Mouse (Mus musculus): ENCODE results near the gene Ntan1. TPM values are rescaled to one million over a fixed set of nuclear protein-coding genes. Genes with fewer than 3 reads are reported as not detected.
A peak's percentile ranks its signal among the peaks of the same experiment; 100 is the strongest.
"Not testable (repeated sequence)": the region's sequence is repeated elsewhere in the genome, so short reads cannot be mapped to it uniquely, and the experiment has no call there.

Gene Ntan1
- 10 to 100 TPM; 89.9 to 97.1 TPM for total RNA-seq (2021)

DNA sequence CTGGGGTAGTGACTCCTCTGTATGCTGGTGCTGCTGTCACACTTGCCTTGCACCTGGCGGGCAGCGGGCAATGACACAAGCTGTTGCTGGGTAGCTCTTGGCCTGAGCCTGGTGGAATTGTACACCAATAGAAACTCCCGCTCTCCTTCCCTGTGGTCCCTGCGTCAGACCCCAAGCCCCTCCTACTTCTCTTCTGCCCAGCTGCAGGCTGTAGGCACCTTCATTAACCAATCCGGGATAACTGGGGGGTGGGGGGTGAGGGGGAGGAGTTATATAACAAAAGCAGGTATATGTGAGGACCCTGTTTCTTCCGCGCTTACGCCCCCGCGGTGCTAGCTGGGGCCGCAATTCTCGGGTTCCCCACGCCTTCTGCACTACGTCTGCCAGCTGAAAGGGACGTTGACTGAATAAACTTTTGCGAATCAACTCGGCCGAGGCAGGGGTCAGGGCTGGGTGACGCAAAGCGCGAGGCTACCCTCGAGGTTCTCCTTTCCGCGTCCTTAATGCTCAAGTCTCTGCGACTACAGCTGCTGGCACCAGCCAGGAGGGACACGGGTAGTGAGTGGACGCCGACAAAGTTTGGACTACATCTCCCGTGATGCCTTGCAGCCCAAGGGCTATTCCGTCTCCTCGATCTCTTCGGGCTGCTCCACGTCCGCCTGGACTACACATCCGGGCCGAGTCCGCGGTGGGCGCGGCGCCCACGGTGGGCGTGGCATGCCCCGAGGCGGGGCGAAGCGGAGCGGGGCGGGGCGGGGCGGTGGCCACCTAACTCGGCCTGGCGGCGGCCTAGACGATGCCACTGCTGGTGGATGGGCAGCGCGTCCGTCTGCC, at the start of gene Ntan1:
Gene Ntan1, plus strand, starts transcription at position 286 of the 834 bp plus-strand sequence.
- peak; percentile 95 to 98 for DNase-seq (ENCODE audit: low spot score in 2 of 2)
- intact Hi-C loops (cut with DNase I) = no loop called here

DNA sequence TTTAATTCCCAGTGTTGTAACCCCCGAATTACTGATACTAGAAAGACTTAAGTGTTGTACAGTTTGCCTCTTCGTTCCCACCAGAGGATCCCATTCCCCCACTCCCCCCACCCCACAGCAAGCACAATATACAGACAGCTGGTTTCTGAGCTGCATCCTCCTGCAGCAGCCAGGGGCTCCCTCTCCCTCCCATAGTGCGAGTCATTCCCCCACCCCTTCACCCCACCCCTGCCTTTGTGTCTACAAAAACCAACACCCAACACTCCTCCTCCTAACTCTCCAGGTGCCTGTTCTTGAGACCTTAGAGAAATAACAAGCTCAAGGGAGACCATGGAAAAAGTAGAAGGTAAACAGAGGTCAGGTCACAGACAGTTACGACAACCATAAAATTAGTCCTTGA, 47.0 kb upstream of the Ntan1 start:
- DNase-seq (ENCODE audit: low spot score in 2 of 2); intact Hi-C loops (cut with DNase I): not testable (repeated sequence)

DNA sequence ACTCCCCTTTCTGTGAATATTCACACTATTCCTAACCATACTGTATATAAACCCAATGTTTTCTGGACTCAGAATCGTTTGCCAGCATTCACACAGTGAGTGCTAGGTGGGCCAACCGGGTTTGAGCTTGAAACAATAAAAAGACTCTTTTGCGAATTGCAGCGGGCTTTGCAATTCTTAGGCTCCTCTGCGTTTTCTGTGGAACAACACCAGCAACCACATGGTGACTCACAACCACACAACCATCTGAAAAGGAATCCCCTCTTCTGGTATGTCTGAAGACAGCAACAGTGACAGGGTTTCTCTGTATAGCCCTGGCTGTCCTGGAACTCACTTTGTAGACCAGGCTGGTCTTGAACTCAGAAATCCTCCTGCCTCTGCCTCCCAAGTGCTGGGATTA, 46.6 kb upstream of the Ntan1 start:
- intact Hi-C loops (cut with DNase I); DNase-seq (ENCODE audit: low spot score in 2 of 2): not testable (repeated sequence)

DNA sequence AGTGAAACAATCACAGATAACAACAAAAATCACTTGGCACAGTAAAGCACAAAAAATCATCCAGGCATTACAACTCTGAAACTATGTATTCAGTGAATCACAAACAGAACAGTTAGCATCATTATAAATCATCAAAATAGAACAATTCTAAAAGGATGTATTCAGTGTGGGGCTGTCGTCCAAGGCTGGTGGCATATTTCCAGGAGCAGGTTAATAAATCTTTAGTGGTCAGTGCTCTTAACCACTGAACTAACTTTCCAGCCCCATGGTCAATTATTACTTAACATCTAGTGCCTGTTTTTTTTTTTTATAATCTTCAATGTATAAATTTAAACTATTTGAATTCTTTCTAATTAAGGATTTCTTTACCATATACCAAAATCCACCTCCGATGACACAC, 44.6 kb upstream of the Ntan1 start:
- DNase-seq (ENCODE audit: low spot score in 2 of 2); intact Hi-C loops (cut with DNase I): not testable (repeated sequence)

DNA sequence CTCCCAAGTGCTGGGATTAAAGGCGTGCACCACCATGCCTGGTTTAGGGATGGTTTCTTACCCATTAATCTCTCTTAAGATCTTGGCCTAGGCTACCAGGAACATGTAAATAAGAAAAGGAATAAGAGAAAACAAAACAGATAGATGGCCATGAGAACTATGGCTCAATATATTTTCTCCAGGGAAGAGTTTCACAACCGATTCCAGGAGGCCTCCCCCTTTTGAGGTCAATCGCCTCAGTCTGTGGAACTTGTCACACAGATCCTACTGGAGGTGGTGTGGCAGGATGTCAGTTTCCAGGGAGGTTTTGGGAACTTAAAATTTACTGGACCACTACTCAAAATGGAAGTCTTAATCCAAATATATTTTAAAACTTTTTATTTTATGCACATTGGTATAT, 44.0 kb upstream of the Ntan1 start:
- intact Hi-C loops (cut with DNase I); DNase-seq (ENCODE audit: low spot score in 2 of 2): not testable (repeated sequence)

DNA sequence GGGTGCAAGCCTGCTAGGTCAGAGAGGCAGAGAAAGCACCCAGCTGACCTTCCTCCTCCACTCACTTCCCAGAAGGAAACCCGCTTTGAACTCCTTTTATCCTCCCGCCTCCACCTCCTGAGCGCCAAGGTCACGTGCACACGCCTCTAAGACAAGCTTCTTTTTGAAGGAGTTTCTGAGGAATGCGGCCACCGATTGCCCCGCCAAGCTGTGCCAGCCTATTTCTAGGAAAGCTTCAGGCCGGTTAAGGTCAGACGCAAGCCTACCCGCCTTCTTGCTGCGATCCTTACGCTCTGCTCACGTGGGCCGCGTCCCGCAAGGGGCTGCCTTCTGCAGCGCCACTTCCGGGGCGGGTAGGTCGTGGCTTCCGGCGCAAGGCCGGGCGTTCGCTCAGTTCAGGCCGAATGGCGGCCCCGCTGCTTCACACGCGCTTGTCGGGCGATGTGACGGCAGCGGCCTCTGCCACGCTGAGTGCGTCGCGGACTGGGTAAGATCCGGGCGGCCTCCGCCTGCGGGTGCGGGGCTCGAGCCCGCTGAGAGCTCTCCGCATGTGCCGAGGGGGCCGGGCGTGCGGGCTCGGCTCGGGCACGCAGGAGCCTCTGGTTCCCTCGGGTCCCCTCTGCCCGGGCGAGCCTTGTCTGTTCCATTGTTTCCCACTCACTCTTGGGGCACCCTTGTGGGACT, 38.1 kb upstream of the Ntan1 start, which contains the start of gene Rrn3:
Gene Rrn3, plus strand, starts transcription at position 356 of the 684 bp plus-strand sequence.
- DNase-seq (ENCODE audit: low spot score in 2 of 2) = peak; percentile 92 to 94
- intact Hi-C loops (cut with DNase I) = loop anchor here (2.0 kb wide), 1 partner anchor 26 kb away; no protein-coding TSS in a partner anchor

DNA sequence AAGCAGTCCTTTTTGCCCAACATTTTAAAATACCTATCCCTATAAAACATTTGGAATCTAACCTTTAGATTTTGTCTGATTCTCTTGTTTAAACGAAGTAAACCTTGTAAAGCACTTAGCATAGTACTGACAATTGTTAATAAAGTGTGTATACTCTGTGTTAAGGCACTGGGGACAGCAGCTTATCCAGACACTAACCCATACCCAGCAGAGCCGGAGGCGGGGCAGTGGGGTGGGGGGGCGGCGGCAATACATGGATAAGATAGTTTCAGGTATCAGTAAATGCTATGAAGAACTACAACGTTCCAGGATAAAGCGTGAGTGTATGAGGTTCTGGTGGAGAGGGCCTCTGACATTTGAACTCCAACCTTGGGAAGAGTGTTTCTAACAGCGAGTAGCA, 37.4 kb upstream of the Ntan1 start:
- intact Hi-C loops (cut with DNase I) = loop anchor here (2.0 kb wide), 1 partner anchor 26 kb away; no protein-coding TSS in a partner anchor

DNA sequence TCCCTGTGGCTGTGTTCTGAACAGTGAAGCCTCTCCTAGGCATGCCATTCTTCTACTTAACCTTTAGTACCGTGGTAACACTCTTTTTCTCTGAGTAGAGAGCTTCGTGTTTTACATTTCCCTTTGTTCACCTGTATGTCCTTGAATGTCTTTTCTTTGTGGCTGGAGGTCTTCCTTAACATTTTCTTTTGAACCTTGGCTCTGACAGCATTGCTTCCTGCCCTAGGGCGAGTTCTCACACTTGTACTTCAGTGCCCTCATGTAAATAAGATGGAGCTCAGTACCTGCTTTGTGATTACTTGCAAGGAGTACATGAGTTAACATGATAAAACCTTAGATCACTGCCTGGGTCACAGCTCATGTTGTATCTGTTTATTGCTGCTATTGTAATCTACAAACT, 32.7 kb upstream of the Ntan1 start:
- intact Hi-C loops (cut with DNase I) = no loop called here
- DNase-seq (ENCODE audit: low spot score in 2 of 2) = no peak

More for the DNA sequence above, 37.4 kb upstream of the Ntan1 start:
- DNase-seq (ENCODE audit: low spot score in 2 of 2) = no peak

DNA sequence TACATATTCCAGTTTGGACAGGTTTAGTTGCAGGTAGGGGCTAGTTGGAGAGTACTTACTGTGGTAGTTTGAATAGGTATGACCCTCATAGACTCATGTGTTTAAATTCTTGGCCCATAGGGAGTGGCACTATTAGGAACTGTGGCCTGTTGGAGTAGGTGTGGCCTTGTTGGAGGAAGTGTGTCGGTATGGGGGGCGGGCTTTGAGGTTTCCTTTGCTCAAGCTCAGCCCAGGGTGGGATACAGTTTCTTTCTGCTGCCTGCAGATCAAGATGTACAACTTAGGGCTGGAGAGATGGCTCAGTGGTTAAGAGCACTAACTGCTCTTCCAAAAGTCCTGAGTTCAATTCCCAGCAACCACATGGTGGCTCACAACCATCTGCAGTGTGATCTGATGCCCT, 25.2 kb upstream of the Ntan1 start:
- intact Hi-C loops (cut with DNase I); DNase-seq (ENCODE audit: low spot score in 2 of 2): not testable (repeated sequence)

DNA sequence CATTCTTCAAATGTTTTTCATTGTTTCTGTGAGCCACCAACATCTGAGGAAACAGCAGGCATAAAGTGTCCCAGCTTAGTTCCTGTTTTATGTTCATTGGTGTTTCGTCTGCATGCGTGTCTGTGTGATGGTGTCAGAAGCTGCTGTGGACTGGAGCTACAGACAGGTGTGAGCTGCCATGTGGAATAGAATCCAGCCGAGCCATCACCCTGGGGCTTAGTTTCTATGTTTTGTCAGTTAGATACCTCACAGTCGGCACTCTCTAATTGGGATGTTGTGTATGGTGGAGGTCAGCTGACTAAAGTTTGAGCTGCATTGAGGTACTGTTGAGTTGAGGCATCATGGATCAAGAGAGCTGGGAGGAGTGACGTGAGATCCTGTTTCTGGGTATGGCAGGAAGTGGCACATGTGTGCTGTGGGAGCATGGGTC, 21.9 kb upstream of the Ntan1 start:
- intact Hi-C loops (cut with DNase I) = no loop called here

DNA sequence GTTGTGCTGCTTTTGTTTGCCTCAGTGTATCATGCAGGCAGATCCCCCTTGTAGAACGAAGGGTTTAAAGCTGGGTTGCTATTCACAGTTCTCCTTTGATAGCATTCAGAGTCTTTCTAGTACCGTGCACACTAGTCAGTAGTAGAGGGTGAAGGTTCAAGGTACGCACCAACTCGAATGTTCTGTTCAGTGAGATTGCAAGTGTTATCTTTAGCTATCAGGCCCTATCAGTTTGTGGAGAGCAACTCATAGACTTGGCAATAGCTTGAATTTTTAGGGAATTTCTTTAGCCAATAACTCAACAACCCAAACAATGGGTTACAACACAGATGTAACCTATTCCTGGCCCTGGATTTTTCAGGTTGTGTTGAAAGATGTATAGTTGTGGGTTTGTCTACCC, 17.4 kb upstream of the Ntan1 start:
- no peak for DNase-seq (ENCODE audit: low spot score in 2 of 2)
- intact Hi-C loops (cut with DNase I) = no loop called here

More for the DNA sequence above, 21.9 kb upstream of the Ntan1 start:
- DNase-seq (ENCODE audit: low spot score in 2 of 2) = no peak

DNA sequence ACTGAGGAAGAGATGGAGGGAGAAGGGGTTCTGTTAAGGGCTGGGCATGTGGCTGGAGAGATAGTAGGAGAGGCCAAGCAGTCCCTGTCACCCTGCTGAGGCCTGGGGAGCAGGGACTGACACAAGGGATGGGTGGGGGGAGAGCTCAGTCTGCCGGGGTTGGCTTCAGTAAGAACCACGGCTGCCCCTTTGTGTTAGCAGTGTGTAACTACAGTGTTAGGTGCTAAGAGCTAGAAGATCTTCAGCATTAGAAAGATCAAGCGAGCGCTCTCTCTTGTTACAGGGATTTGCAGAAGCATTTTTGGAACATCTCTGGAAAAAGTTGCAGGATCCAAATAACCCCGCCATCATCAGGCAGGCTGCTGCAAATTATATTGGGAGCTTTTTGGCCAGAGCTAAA, 14.0 kb upstream of the Ntan1 start:
- intact Hi-C loops (cut with DNase I) = no loop called here
- DNase-seq (ENCODE audit: low spot score in 2 of 2) = peak in 1 of 2 experiments; percentile 36

DNA sequence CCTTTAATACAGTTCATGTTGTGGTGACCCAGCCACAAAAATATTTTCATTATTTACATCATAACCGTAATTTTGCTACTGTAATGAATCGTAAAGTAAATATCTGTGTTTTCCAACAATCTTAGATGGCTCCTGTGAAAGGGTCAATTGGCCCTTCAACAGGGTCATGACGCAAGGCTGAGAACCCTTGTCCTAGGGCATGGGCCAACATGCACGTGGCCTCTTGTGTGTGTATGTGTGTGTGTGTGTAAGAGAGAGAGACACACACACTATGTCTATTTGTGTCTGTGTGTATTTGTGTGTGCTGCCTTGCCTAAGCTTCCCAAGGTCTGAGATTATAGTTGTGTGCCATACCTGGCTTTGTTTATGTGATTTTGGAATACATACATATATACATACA, 11.0 kb upstream of the Ntan1 start:
- DNase-seq (ENCODE audit: low spot score in 2 of 2) = no peak
- intact Hi-C loops (cut with DNase I) = no loop called here

DNA sequence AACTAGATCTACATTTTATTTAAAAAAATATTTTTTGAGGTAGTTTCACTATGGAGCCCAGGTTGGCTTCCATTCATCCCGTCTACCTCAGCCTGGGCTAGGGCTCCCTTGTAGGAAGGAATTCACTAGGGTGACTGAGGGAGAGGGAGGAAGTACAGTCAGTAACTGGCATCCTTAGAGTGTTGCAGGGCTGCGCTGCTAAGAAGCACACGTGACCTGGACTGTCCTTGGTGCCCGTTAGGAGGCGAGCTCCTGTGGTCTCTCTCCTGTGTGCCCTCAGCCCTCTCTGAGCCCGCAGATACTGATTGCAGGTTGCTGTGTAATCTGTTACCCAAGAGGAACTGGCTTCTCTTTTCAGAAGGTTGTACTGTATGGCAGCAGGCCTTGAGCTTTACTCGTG, 10.2 kb upstream of the Ntan1 start:
- intact Hi-C loops (cut with DNase I) = no loop called here
- DNase-seq (ENCODE audit: low spot score in 2 of 2) = no peak

DNA sequence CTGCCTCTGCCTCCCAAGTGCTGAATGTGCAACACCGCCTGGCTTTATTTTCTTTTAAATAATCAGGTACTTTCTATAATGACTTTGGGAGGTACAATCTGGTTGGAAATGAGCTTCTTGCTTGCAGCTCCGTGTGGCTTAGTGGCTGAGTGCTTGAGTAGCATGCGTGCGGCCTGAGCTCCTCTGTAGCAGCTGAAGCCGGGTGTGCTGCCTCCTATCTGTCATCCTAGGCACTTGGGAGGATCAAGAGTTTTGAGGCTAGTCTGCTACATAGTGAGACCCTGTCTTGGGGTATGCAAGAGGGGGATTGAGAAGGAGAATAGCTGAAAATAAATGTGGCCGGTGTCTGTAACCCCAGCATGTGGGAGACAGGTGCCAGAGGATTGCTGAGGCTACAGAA, 6.5 kb upstream of the Ntan1 start:
- no peak for DNase-seq (ENCODE audit: low spot score in 2 of 2)
- intact Hi-C loops (cut with DNase I) = no loop called here

DNA sequence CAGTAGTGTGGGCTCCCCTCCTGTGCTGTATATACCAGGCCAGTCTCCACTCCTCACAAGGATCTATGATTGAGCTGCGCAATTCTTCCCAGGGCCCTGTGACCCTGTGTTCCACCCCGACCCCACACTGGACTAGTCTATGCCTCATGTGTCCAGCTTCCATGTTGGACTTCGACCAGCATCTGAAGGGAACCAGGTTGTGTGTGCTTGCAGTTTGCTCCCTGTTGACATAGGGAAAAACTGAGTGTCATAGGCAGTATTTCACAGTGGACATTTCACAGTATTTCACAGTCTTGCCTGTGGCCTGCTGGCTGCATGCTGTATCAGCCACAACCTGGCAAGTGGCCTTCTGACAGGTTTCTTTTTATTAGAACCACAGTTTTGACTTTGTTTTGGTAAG, 5.4 kb upstream of the Ntan1 start:
- intact Hi-C loops (cut with DNase I) = no loop called here
- DNase-seq (ENCODE audit: low spot score in 2 of 2) = no peak

DNA sequence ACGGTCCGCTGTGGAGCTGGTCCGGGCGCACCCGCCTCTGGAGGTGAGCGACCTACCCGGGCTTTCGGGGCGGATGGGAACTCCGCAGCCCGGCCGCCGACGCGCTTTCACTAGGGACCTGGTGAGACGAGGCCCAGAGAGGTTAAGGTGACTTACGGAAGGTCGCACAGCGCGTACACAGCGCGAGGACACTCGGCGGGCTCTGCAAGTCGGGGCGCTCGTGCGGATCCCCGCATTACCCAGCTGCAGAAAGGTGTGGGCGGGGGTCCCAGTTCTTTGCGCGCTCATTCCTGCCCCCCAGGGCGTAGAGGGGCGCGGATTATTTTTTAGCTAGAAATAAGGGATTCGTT, 724 bp downstream of the Ntan1 start:
- intact Hi-C loops (cut with DNase I) = no loop called here
- no peak for DNase-seq (ENCODE audit: low spot score in 2 of 2)

DNA sequence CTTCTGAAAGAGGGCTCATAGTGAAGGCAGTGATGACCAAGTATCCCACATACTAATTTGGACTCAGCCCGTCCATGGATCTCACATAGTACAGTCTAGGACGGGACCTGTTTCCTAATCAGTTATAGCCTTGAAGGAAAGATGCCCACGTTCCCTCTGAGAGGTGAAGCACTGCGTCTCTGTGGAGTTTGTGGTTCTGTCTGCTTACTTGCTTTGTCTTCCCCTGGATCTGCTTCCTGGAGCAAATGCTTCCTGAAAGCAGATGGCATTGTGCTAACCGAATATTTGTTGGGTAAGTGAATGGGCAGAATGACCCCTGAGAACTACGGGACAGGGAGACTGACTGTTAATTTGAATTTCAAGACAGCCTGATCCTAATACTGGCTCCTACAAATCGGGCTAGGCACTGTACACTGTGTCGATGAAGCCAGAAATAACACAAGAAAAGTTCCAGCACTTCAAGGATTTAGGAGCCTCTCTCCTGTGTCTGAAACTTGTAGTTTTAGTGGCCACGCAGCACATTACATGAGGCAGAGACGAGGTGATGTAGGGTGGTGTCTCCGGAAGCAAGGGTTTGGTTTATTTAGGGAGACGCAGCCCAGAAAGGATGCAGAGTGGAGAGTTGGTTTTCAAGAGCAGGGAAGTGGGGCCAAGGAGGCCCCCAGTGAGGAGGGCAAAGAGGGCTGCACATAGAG, 1.3 kb downstream of the Ntan1 start:
- intact Hi-C loops (cut with DNase I) = no loop called here

DNA sequence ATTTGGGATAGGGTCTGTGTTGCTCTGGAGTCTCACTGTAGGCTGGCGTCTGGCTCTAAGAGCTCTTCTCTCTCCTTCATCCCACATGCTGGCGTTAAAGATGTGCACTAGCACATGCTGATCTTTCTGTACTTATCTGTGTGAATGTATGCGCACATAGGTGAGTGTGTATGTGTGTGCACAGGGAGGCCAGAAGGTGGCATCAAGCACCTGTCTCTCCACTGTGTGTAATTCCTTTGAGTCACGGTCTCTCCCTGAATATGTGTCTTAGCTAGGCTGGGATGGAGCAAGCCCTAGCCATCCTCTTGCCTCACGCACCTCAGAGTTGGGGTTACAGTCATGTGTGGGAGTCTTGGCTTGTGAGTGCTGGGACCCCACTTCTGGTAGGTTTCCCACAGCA, 2.1 kb downstream of the Ntan1 start:
- no peak for DNase-seq (ENCODE audit: low spot score in 2 of 2)
- intact Hi-C loops (cut with DNase I) = no loop called here

More for the DNA sequence above, 1.3 kb downstream of the Ntan1 start:
- DNase-seq (ENCODE audit: low spot score in 2 of 2) = no peak

DNA sequence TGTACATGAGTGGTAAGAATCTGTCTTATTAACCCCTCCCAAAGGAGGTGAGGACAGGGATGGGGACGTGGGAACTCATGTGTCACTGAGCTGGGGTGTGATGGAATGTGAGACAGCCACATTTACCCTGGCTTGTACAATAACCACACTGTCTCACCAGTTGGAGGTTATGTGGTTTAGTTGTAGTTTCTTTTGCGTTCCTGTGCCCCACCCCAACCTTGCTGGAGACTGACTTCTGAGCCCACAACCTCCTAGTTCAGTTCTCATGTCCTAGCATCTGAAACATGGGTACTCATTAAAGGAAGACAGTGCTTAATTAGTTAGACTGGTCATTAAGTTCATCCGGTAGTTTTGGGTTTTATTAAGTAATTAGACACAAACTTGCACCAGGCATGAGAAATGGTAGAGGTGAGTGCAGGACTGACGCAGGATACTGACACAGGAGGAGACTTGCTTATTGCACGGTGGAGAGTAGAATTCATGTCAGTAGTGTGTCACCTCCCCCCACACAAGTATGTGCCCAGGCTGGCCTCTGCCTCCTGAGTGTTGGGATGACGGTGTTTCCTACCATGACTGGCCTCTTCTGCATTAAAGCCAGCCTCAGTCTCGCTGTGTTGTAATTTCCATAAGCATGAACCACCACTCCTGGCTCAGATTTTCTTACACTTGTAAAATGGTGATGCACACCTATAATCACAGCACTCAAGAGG, 7.3 kb downstream of the Ntan1 start:
- no peak for DNase-seq (ENCODE audit: low spot score in 2 of 2)
- intact Hi-C loops (cut with DNase I) = no loop called here
